Mouse (Mus musculus): ENCODE data around the gene Cinp.
"Not testable (repeated sequence)": the region's sequence is repeated elsewhere in the genome, so short reads cannot be mapped to it uniquely, and the experiment has no call there.

The Cinp gene

DNA sequence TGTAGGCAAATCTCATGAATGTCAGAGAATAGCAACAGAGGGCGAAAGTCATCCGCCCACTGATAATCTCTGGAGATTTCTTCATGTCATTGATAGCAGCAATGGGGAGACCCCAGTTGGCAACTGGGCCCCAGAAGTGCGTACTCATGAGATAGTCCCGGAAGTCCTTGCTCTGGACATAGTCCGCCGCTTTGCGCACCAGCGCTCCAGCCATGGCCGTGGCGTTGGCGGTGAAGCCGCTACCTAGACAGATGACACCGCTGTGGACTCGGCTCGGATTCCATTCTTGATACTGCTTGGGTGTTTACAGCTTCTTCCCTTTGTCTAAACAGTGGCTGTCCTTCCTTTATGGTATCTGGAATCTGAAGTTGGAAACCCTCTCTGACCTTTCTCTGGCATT lies 30.3 kb downstream of the Cinp start:
- DNase-seq, result not testable (repeated sequence)

DNA sequence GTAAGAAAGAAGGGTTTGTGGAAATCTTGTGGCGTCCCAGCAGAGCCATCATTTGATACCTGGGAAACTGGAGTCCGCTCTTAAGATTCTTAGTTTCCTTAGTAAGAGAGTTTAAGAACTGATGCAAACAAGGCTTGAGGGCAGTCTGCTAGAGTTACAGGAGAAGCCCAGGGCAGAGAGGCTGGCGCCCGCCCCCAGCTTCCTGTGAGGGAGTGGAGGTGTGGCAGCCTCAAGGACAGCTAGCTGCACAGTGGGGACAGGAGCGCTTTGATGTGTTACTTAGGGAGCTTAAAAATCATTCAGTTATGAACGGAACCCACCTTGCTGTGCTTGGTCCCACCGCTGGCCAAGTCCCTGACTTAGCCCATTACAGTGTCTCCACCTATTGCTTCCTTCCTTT lies 31.7 kb downstream of the Cinp start:
- DNase-seq, result peak in 1 of 2 experiments; percentile 27

DNA sequence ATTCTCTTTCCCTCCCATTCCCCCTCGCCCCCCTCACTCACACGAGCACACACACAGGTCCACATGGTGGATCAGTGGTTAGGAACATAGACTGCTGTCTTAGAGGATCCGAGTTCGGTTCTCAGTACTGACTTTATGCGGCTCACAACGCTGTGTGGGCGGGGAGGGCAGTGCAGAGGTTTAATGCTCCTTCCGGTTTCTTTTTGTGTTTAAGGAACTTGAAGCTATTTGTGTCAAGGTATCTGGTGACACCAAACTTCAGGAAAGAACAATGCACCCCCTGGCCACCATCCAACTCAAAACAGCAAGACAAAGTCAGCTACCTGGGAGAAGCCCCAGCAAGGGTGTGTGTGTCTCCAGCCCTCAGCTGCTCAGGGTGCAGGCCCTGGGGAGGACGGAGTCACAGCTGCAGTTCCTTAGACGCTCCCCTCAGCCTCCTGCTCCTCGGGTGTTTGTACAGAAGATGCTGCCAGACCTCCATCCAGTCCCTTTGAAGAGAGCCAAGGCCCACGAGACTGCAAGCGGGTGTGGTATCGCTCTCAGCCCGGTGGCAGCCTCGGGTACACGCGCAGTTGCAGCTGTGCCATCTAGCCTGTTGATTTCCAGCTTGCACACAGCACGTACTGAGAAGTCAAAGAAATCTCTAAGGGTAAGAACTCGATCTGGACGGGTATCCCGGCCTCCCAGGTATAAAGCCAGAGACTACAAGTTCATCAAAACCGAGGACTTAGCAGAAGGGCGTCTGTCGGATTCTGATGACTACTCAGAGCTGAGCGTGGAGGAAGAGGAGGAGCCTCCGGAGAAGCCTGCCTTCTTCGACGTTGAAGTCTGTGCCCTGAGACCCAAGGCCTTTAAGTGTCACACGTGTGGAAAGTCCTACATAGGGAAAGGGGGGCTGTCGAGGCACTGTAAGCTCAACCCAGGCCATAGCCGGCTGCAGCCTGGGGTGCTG lies 33.9 kb downstream of the Cinp start:
- peak; percentile 52 to 58 for DNase-seq

DNA sequence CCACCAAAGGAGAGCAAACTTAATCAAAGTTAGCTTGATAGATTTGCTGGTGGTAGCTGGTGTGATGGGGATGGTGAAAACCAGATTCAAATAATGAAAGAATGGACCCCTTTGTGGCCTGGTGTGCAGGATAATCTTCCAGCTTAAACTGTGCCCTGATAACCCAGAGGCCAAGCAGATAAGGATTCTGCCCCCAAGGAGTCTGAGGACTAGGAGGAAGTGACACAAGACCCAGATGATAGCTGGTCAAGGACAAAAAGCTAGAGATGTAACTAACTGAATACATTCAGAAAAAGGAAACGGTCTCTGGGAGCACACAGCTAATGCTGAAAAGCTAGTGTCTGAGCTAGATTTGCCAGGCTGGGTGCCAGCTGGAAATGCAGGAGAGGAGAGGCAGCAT lies 37.0 kb downstream of the Cinp start:
- no peak for DNase-seq

GRCm38 (mm10) chr12:110851414-110851813 lies 37.5 kb downstream of the Cinp start:
- peak; percentile 42 to 44 for DNase-seq

DNA sequence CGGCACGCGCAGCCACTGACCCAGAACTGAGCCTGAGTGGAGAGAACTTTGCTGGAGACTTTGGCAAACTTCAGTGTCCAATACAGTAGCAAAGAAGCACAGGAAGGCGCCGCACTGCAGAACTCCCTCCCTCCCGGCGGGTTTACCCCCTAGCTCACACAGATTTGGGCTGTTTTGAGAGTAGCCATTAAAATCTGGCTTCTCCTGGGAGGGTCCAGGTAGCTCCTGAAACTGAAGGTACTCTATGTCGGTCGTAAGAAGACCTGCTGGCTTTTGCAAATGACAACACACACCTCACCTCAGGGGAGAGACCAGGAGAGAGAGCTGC lies 38.1 kb downstream of the Cinp start:
- DNase-seq, result peak; percentile 33 to 36

DNA sequence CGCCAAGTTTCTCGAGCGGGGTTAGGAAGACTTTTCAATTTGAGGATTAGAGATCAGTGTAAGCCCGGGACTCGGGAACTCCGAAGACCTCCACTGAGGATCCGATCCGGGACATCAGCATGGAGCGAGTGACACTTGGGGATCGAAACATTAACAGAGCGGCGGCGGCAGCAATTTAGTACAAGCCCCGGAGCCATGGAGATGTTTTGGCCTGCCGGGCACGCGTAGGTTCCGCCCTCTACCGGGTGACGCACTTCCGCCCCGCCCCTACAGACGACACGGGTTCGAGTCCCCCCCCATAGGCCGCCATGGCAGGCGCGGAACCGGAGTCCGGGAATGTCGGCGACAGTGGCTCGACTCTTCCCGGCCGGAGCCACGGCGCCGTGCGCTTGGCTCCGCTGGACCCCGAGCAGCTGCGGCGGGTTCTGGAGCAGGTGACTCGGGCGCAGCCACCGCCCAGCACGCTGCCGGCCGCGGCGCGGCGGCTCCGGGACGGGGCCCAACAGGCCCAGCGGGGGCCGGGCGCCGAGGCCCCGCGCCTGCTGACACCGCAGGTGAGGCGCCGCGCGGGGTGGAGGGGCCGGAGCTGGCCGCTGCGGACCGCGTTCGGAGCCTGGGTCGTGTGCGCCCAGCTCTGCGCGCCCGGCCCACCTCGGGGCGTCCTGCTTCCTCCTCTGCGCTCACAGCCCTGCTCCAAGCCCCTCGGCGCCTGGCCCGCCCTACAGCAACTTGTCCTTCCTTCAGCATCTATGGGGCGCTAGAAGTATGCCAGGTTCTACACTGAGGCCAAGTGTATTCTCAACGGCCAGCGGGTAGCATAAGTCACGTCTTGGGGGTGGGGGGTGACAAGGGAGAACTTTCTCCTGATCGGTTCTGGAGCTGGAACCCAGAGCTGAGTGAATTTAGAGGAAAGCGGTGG lies 38.7 kb downstream of the Cinp start, which contains the start of gene Zfp839:
Gene Zfp839, plus strand, starts transcription at position 244 of the 919 bp plus-strand sequence.
- peak; percentile 87 to 88 for DNase-seq

GRCm38 (mm10) chr12:110846191-110846765 lies 42.7 kb downstream of the Cinp start:
- no peak for DNase-seq

- DNase-seq, result peak; percentile 73
These were observed 43.6 kb downstream of the Cinp start for GRCm38 (mm10) chr12:110845131-110845880.

GRCm38 (mm10) chr12:110844227-110845130 lies 44.5 kb downstream of the Cinp start:
- peak in 1 of 2 experiments; percentile 38 for DNase-seq

- DNase-seq, result peak; percentile 91
These were observed 45.5 kb downstream of the Cinp start for GRCm38 (mm10) chr12:110843194-110844048.

GRCm38 (mm10) chr12:110841731-110842493 lies 47.0 kb downstream of the Cinp start:
- DNase-seq, result no peak

DNA sequence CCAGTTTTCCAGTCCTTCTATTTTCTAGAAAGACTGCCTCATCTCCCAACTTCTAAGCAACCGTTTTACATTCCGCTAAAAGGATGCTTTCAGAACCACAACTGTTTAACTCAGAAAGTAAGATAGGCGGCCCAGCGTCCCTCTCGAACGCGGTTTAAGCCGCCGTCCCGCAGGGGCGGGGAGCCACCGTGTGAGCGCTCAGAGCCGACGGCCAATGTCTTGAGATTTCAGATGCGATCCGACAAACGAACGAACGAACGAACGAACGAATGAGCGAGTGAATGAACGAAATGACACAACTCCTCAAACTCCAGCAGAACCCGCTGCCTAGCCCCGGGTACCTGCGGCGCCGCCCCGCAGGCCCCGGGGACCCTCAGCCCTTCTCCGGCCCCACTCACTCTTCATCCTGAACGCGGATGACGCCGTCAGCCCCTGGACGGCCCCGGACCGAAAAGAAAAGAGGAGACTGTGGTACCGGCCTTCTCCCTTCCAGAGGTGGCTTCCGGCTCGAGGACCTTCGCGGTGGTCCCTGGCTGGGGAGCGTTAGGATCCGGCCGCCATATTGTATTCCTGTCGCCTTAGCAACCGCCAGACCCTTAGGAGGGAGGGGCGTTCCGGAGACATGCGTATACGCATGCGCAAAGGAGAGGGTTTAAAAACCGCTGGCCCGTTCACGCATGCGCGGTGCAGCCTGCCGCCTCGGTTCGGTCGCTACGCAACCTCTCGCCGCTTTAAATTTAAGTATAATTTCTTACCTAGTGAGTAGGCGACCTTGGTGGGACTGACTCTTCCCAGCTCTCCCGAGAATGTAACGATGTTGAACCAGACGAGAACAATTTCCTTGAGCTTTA lies 48.4 kb downstream of the Cinp start, which contains the start of gene Mok:
Gene Mok, minus strand, starts transcription at position 592 of the 851 bp plus-strand sequence.
- peak; percentile 97 for DNase-seq

- no peak for DNase-seq
These were observed 51.1 kb downstream of the Cinp start for GRCm38 (mm10) chr12:110837850-110838249.

GRCm38 (mm10) chr12:110837192-110837841 lies 51.6 kb downstream of the Cinp start:
- DNase-seq, result no peak

- DNase-seq, result no peak
These were observed 52.2 kb downstream of the Cinp start for GRCm38 (mm10) chr12:110836729-110837128.

- no peak for DNase-seq
These were observed 53.8 kb downstream of the Cinp start for GRCm38 (mm10) chr12:110835182-110835581.

Measured in B cell, adult 2 months (primary cell).